Mouse (Mus musculus): Measurements from ENCODE around the gene Cebpb.

GRCm38 (mm10) chr2:167723589-167724206 is 35.0 kb downstream of the Cebpb start:
- TF ChIP-seq TAL1 (IDR thresholded peaks at IDR 0.05; ENCODE audit: low read length) (no peak), GATA1 (IDR thresholded peaks at IDR 0.05; ENCODE audit: low read length) (no peak)

Measured in erythroblast, embryonic 14.5 days (primary cell).